Mouse (Mus musculus): ENCODE data around the gene Slc4a4. TPM values are rescaled to one million over a fixed set of nuclear protein-coding genes. Genes with fewer than 3 reads are reported as not detected.

Gene Slc4a4
- total and polyA plus RNA-seq, 2 experiments from 2014 or later: 4.4 to 10.6 TPM

DNA sequence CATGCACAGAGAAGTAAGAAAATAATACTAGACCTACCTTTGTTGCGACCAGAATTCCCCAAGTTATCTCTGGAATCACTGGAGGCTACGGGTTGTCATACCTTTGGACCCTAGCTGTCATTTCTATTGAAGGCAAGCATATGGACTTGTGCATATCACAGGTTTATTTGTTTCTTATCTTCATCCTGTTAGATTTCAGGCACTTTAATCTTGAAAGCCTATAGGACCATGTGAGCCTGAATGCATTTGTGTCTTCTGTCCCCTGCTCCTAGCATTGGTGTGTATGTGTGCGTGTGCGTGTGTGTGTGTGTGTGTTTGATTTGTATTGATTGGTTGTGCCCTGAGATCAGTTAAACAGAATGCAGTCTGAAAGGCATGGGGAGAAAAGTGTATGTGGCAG is 185.3 kb downstream of the Slc4a4 start:
- Histone ChIP-seq H3K4me3 (ENCODE audit: low read depth, low read length) (no peak overlapping the region), H3K9ac (replicated peaks; ENCODE audit: low read depth, low read length) (no peak overlapping the region), H3K36me3 (replicated peaks; ENCODE audit: control insufficient read depth, insufficient read depth, low read length) (no peaks in the 10 kb centered on the region), H3K27ac (ENCODE audit: low read depth) (no peak overlapping the region), H3K4me1 (ENCODE audit: control insufficient read depth, insufficient read depth) (no peaks in the 10 kb centered on the region), H3K4me2 (ENCODE audit: low read depth, low read length) (no peak overlapping the region), H3K9me3 (replicated peaks; ENCODE audit: control insufficient read depth, low read length) (no peaks in the 10 kb centered on the region), H3K27me3 (ENCODE audit: control insufficient read depth, insufficient read depth, low read length) (no peaks in the 10 kb centered on the region)
- ATAC-seq (ENCODE audit: insufficient read depth, low read depth) (no peak), DNase-seq (ENCODE audit: low spot score) (no peak)
- TF ChIP-seq CTCF (IDR thresholded peaks at IDR 0.05; ENCODE audit: low read depth) (no peak), EP300 (IDR thresholded peaks at IDR 0.05; ENCODE audit: low read depth) (no peak)
- 92% methylated on average over 4 of the region's 4 CpGs for WGBS

DNA sequence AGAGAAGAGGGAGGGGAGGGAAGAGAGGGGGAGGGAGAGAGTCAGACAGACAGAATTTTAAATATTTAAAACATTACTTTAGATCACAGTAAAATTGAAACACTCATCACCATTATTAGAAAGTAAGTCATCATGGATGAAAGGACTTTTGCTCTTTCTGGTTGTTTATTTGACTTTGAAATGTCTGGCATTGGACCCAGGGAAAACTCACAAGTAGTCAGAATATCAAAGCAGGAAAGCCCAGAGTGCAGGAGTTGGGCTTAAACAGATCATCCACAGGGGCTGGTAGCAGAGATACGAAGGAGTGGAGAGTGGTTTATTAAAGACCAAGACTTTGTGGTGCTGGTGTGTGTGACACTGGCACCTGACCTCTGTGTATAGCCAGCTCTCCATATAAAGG is 191.1 kb downstream of the Slc4a4 start:
- Histone ChIP-seq H3K4me2 (ENCODE audit: low read depth, low read length) (no peak overlapping the region), H3K27ac (ENCODE audit: low read depth) (no peak overlapping the region), H3K9ac (replicated peaks; ENCODE audit: low read depth, low read length) (no peak overlapping the region), H3K27me3 (ENCODE audit: control insufficient read depth, insufficient read depth, low read length) (no peaks in the 10 kb centered on the region), H3K4me1 (ENCODE audit: control insufficient read depth, insufficient read depth) (no peaks in the 10 kb centered on the region), H3K9me3 (replicated peaks; ENCODE audit: control insufficient read depth, low read length) (no peaks in the 10 kb centered on the region), H3K36me3 (replicated peaks; ENCODE audit: control insufficient read depth, insufficient read depth, low read length) (no peaks in the 10 kb centered on the region), H3K4me3 (ENCODE audit: low read depth, low read length) (no peak overlapping the region)
- TF ChIP-seq CTCF (IDR thresholded peaks at IDR 0.05; ENCODE audit: low read depth) (no peak), EP300 (IDR thresholded peaks at IDR 0.05; ENCODE audit: low read depth) (no peak)
- 60% methylated on average over 1 of the region's 1 CpGs for WGBS
- ATAC-seq (ENCODE audit: insufficient read depth, low read depth): no peak
- no peak for DNase-seq (ENCODE audit: low spot score)

DNA sequence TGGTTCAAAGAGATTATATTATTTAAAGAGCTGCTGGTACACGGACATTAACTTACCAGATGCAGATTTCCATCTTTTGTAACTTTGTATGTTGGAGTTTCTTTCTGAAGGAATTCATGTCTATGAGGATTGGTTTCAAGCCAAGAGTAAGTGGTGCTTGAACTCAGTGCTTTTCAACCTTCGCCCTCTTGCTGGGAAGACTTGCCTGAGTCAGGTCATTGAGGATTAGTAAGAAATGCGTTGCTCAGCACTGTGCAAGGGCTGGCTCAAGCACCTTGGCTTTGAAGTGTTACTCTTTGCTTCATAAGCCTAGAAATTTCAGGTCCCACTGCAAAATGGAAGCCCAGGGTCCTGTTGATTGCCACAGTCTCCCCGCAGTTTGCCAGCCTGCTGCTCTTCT is 196.9 kb downstream of the Slc4a4 start:
- Histone ChIP-seq H3K36me3 (replicated peaks; ENCODE audit: control insufficient read depth, insufficient read depth, low read length) (no peaks in the 10 kb centered on the region), H3K9me3 (replicated peaks; ENCODE audit: control insufficient read depth, low read length) (no peaks in the 10 kb centered on the region), H3K4me2 (ENCODE audit: low read depth, low read length) (no peak overlapping the region), H3K27me3 (ENCODE audit: control insufficient read depth, insufficient read depth, low read length) (no peaks in the 10 kb centered on the region), H3K4me1 (ENCODE audit: control insufficient read depth, insufficient read depth) (no peaks in the 10 kb centered on the region), H3K27ac (ENCODE audit: low read depth) (no peak overlapping the region), H3K4me3 (ENCODE audit: low read depth, low read length) (no peak overlapping the region), H3K9ac (replicated peaks; ENCODE audit: low read depth, low read length) (no peak overlapping the region)
- no peak for DNase-seq (ENCODE audit: low spot score)
- TF ChIP-seq EP300 (IDR thresholded peaks at IDR 0.05; ENCODE audit: low read depth): no peak
- no peak for TF ChIP-seq CTCF (IDR thresholded peaks at IDR 0.05; ENCODE audit: low read depth)
- WGBS: 88% methylated on average over 4 of the region's 4 CpGs
- ATAC-seq (ENCODE audit: insufficient read depth, low read depth): no peak

DNA sequence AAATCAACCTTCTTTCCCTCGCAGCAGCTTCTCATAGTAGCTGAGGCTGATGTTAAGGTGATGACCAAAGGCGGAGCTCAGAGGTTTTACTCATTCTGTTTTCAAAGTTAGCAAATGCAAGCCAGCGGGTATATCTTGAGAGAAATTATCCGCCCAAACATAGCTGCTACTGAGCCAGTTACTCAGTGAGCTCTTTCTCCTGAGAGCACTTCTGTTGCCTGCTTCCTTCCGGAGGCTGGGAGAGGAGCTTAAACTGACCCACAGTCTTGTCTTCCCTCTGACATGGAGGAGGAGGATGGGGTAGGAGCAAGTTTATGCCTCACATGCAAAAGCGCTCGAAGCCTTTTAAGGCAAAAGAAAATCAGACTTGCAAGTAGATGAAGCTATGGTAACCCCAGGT is 201.3 kb downstream of the Slc4a4 start:
- H3K36me3 ChIP-seq (replicated peaks; ENCODE audit: control insufficient read depth, insufficient read depth, low read length): no peaks in the 10 kb centered on the region
- H3K4me1 ChIP-seq (ENCODE audit: control insufficient read depth, insufficient read depth): no peaks in the 10 kb centered on the region
- H3K27ac ChIP-seq (ENCODE audit: low read depth): no peak overlapping the region
- ATAC-seq (ENCODE audit: insufficient read depth, low read depth) (no peak), DNase-seq (ENCODE audit: low spot score) (no peak)
- TF ChIP-seq EP300 (IDR thresholded peaks at IDR 0.05; ENCODE audit: low read depth) (no peak), CTCF (IDR thresholded peaks at IDR 0.05; ENCODE audit: low read depth) (no peak)
- H3K9ac ChIP-seq (replicated peaks; ENCODE audit: low read depth, low read length): no peak overlapping the region
- WGBS: 88% methylated on average over 7 of the region's 7 CpGs
- H3K4me3 ChIP-seq (ENCODE audit: low read depth, low read length): no peak overlapping the region
- no peaks in the 10 kb centered on the region for H3K27me3 ChIP-seq (ENCODE audit: control insufficient read depth, insufficient read depth, low read length)
- no peak overlapping the region for H3K4me2 ChIP-seq (ENCODE audit: low read depth, low read length)
- no peaks in the 10 kb centered on the region for H3K9me3 ChIP-seq (replicated peaks; ENCODE audit: control insufficient read depth, low read length)

DNA sequence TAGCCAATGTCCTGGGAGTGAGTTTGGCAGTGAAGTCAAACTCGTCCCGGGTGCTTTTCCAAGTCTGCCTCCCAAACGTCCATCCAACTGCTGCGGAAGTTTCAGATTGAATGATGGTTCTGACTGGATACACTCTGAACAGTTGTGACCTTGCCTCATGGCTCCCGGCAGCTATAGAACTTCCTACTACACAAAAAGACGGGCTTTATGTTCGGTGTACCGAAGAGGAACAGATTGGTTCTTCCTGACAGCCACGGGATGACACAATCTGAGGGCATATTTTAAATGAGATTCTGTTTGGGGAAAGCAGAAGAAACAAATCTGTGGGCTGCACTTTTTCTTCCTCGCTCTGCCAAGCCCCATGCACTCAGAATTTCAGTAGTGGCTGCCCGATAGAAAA is 201.8 kb downstream of the Slc4a4 start:
- H3K4me2 ChIP-seq (ENCODE audit: low read depth, low read length): no peak overlapping the region
- no peak for DNase-seq (ENCODE audit: low spot score)
- 80% methylated on average over 11 of the region's 11 CpGs for WGBS
- no peak for ATAC-seq (ENCODE audit: insufficient read depth, low read depth)
- H3K9ac ChIP-seq (replicated peaks; ENCODE audit: low read depth, low read length): no peak overlapping the region
- H3K36me3 ChIP-seq (replicated peaks; ENCODE audit: control insufficient read depth, insufficient read depth, low read length): no peaks in the 10 kb centered on the region
- H3K4me1 ChIP-seq (ENCODE audit: control insufficient read depth, insufficient read depth): no peaks in the 10 kb centered on the region
- TF ChIP-seq CTCF (IDR thresholded peaks at IDR 0.05; ENCODE audit: low read depth) (no peak), EP300 (IDR thresholded peaks at IDR 0.05; ENCODE audit: low read depth) (no peak)
- H3K4me3 ChIP-seq (ENCODE audit: low read depth, low read length): no peak overlapping the region
- H3K9me3 ChIP-seq (replicated peaks; ENCODE audit: control insufficient read depth, low read length): no peaks in the 10 kb centered on the region
- no peak overlapping the region for H3K27ac ChIP-seq (ENCODE audit: low read depth)
- no peaks in the 10 kb centered on the region for H3K27me3 ChIP-seq (ENCODE audit: control insufficient read depth, insufficient read depth, low read length)

DNA sequence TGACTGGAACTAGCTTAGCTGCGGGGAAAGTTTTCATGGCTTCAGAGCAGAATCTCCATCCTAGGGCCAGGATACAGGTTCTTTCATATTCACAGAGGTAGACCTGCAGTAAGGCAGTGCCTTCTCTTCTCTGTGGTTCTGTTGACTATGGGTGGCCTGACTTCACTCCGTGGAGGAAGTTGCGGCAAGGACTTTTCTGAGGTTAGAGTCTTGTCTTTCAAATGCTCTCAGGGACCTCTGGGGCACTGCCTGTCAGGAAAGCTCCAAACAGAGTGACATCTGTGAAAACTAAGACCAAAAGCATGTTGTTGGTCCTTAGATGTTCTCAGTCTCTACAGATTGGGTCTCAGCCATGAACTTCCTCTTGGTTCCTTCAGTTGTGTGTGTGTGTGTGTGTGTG is 203.5 kb downstream of the Slc4a4 start:
- Histone ChIP-seq H3K27ac (ENCODE audit: low read depth) (no peak overlapping the region), H3K27me3 (ENCODE audit: control insufficient read depth, insufficient read depth, low read length) (no peaks in the 10 kb centered on the region), H3K9ac (replicated peaks; ENCODE audit: low read depth, low read length) (no peak overlapping the region), H3K9me3 (replicated peaks; ENCODE audit: control insufficient read depth, low read length) (no peaks in the 10 kb centered on the region), H3K4me2 (ENCODE audit: low read depth, low read length) (no peak overlapping the region), H3K36me3 (replicated peaks; ENCODE audit: control insufficient read depth, insufficient read depth, low read length) (no peaks in the 10 kb centered on the region), H3K4me3 (ENCODE audit: low read depth, low read length) (no peak overlapping the region), H3K4me1 (ENCODE audit: control insufficient read depth, insufficient read depth) (no peaks in the 10 kb centered on the region)
- 88% methylated on average over 3 of the region's 3 CpGs for WGBS
- DNase-seq (ENCODE audit: low spot score) (no peak), ATAC-seq (ENCODE audit: insufficient read depth, low read depth) (no peak)
- TF ChIP-seq EP300 (IDR thresholded peaks at IDR 0.05; ENCODE audit: low read depth) (no peak), CTCF (IDR thresholded peaks at IDR 0.05; ENCODE audit: low read depth) (no peak)
